8 mouse cellular contexts compared by ENCODE assay signal in genomic region chr14:79587139-79587851, GRCm38 (mm10). TPM values are rescaled to one million over a fixed set of nuclear protein-coding genes. Genes with fewer than 3 reads are reported as not detected.
A peak's percentile ranks its signal among the peaks of the same experiment; 100 is the strongest.
DNase-seq lines count a peak whose midpoint lies in the region; ATAC-seq lines count a peak whose summit lies in the region.

Sugt1 (plus strand) TSS chr14:79587691.

- H3K4me3 ChIP-seq in hindbrain, embryonic 12.5 days: peak within 1 kb of the TSS; percentile 65

- ATAC-seq in hindbrain, embryonic 12.5 days (ENCODE audit: low FRiP score): peak; percentile 99

- H3K27ac ChIP-seq in hindbrain, embryonic 12.5 days: peak within 1 kb of the TSS; percentile 95

- peak; percentile 95 for DNase-seq in NIH3T3 (ENCODE audit: low read depth)
- DNase-seq in cerebellum, postnatal 10 days: peak; percentile 99
- DNase-seq in frontal cortex, postnatal 10 days (ENCODE audit: low spot score in 2 of 2): peak; percentile 94 to 96
- peak; percentile 97 to 99 for DNase-seq in layer of hippocampus, postnatal 14 days (ENCODE audit: low spot score in 2 of 2)
- DNase-seq in lung, postnatal 14 days: peak; percentile 96
- DNase-seq in retina, adult 2 months (ENCODE audit: low read depth, low spot score): peak; percentile 92
- peak; percentile 96 to 97 for DNase-seq in thymus, postnatal 36 days

- peaks cover 21% of the 10 kb centered on the region for H3K4me1 ChIP-seq in hindbrain, embryonic 12.5 days

- peak within 1 kb of the TSS; percentile 75 for H3K9ac ChIP-seq in hindbrain, embryonic 12.5 days

- H3K36me3 ChIP-seq in hindbrain, embryonic 12.5 days: no peaks in the 10 kb centered on the region

- no peaks in the 10 kb centered on the region for H3K9me3 ChIP-seq in hindbrain, embryonic 12.5 days (replicated peaks)

- peak within 1 kb of the TSS; percentile 85 for H3K4me2 ChIP-seq in hindbrain, embryonic 12.5 days (replicated peaks)

- under 1% methylated on average over 60 of the region's 60 CpGs for WGBS in hindbrain, embryonic 12.5 days

- no peaks in the 10 kb centered on the region for H3K27me3 ChIP-seq in hindbrain, embryonic 12.5 days

RNA-seq across cellular contexts. Expression of gene Sugt1, which starts in this region (rescaled TPM):
- 128 and 133 TPM in 2 replicates for polyA plus RNA-seq in hindbrain, embryonic 12.5 days (2016; fragmentation: Nextera tagmentation; extraction: Ambion mirVana)
- total RNA-seq in layer of hippocampus, postnatal 14 days (2021): 10 to 100 TPM; 87.2 to 89.7 TPM

Comparison
In these comparisons a context has a peak if more than half of its experiments do, and no peak if none do; other contexts are left out.
1. Peak in every context shown above with its lines: DNase-seq, ATAC-seq, H3K4me3 ChIP-seq and H3K27ac ChIP-seq.